Mouse (Mus musculus) spleen, postnatal 36 days (tissue): Measurements from ENCODE around the gene Hnrnpa1.
"Not testable (repeated sequence)": the region's sequence is repeated elsewhere in the genome, so short reads cannot be mapped to it uniquely, and the experiment has no call there.

Experiments
- DNase-seq, 2 experiments: peaks; one replicate each; pipeline ENCODE4 v3.0.0; 2022; ENCODE audit warnings: low spot score in 2 of 2, mixed read lengths in 1 of 2

The Hnrnpa1 gene

DNA sequence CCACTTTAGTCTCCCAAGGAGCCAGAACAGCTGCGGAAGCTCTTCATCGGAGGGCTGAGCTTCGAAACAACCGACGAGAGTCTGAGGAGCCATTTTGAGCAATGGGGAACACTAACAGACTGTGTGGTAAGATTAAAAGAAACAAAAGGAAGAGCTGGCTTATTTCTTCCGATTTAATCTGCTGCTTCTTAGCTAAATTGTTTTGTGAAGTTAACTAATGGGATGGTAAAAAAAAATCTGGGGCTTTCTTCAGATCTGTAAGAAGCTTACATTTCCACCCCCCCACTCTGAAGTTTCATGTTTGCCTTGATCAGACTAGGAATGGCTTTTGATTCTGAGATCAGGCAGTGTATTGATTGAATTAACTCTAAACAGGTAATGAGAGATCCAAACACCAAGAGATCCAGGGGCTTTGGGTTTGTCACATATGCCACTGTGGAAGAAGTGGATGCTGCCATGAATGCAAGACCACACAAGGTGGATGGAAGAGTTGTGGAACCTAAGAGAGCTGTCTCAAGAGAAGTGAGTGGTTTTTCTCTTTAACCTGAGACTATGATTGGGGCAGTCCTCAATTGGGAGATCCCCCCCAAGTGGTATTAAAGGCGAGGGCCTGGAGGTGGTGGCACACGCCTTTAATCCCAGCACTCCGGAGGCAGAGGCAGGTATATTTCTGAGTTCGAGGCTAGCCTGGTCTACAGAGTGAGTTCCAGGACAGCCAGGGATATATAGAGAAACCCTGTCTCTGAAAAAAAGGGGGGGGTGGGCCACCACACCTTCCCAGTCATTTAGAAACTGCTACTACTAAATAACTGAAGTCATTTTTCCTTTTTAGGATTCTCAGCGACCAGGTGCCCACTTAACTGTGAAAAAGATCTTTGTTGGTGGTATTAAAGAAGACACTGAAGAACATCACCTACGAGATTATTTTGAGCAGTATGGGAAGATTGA lies 1.1 kb downstream of the Hnrnpa1 start:
- not testable (repeated sequence) for DNase-seq

DNA sequence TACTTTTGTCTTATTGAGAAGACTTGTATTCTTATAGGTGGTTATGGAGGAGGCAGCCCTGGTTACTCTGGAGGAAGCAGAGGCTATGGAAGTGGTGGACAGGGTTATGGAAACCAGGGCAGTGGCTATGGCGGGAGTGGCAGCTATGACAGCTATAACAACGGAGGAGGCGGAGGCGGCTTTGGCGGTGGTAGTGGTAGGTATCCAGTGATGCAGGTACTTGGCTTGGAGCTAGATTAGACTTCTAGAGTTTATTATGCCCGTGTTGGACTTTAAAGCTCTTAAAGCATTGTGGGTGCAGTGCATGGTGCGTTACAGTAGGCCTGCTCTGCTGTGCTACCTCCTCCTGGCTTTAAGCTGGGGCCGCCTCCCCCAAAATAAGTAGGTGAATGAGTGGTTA lies 2.7 kb downstream of the Hnrnpa1 start:
- DNase-seq: no peak

DNA sequence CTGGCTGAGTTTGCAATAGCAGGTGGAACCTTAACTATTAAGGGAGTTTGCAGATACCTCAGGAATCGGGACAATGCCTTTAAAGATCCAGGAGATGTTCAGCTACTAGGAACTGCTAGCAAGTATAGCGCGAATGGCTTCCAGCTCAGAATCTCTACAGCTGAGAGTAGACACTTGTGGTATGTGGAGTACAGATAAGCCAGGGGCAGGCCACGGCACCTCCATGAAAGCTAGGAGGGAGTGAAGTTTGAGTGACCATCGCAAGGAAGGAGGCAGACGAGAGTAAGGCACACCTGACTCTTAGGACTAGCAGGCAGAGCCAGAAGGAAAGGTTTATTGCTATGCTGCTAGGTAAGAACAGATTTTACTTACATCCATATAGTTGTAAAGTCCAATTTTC lies 5.4 kb downstream of the Hnrnpa1 start:
- no peak for DNase-seq

DNA sequence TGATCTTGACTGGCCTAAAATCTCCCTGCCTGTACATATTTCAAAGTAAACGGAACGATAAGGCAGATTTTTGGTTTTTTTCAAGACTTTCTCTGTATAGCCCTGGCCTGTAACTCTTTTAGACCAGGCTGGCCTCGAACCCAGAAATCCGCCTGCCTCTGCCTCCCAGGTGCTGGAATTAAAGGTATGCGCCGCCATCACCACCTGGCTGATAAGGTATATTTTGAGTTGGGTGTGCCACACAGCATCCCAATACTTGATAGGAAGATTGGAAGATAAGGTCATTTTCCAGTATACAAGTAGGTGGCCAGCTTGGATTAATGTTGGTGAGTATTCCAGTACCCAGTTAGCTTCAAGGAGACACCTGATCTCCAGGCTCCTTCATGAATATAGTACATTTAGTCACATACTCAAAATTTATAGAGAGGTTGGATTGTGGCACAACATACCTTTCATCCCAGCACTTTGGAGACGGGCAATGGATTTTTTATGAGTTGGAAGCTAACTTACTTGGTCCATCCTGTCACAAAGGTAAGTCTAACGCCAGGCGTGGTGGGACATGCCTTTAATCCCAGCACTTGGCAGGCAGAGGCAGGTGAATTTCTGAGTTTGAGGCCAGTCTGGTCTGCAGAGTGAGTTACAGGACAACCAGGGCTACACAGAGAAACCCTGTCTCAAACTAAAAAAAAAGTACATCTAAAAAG lies 7.0 kb downstream of the Hnrnpa1 start:
- DNase-seq: no peak

GRCm38 (mm10) chr15:103247782-103248400 lies 7.7 kb downstream of the Hnrnpa1 start:
- DNase-seq: no peak

DNA sequence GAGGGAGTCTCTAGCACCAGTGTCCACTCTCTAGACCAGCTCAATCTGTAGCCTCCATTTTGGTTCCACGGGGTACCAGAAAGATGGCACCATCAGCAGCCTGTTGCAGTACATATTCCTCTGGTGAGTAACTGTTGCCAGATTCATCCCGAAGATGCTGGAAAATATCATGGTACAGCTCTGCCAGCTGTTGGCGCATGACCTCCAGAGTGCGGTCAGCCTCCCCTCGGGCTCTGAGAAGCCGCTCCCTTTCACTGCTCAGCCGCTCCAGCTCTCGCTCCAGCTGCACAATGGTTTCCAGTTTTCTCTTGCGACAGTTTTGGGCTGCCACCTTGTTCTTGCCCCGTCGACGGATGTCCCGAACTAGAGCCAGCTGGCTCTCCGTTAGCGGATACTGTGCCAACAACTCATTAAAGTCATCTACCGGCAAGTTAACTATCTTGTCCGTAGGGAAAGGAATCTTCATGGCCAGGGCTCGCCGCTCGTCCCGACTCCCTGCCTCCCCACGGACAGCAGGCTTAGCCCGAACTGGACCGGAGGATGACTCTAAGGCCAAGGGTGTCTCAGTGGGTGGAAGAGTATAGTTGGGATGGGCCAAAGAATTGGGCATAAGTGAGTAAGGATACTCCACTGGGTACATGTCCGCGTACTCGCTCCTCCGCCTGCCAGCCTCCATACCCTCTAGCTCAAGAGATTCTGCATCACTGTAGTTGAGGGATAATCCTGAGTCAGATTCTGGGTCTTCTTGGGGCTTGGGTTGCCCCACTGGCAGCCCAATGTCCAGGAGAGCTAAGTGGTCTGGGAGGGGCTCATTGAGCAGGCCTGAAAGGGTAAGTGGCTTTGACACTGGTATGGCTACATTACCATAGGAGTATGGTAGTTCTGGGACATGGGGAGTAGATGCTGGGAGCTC lies 8.4 kb downstream of the Hnrnpa1 start:
- DNase-seq: no peak

DNA sequence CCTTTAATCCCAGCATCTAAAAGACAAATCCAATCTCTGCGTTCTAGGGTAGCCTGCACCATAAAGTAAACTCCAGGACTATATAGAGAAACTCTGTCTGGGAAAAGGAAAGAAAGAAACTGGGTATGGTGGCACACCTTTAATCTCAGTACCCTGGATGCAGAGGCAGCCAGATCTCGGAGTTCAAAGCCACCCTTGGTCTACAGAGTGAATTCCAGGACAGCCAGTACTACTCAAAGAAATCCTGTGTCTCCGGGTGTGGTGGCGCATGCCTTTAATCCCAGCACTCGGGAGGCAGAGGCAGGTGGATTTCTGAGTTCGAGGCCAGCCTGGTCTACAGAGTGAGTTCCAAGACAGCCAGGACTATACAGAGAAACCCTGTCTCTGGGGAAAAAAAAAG lies 9.3 kb downstream of the Hnrnpa1 start:
- DNase-seq: not testable (repeated sequence)

GRCm38 (mm10) chr15:103250195-103250740 lies 10.0 kb downstream of the Hnrnpa1 start:
- peak; percentile 66 to 75 for DNase-seq

- DNase-seq: peak; percentile 73 to 84
These were observed 11.4 kb downstream of the Hnrnpa1 start for GRCm38 (mm10) chr15:103251595-103251994.

DNA sequence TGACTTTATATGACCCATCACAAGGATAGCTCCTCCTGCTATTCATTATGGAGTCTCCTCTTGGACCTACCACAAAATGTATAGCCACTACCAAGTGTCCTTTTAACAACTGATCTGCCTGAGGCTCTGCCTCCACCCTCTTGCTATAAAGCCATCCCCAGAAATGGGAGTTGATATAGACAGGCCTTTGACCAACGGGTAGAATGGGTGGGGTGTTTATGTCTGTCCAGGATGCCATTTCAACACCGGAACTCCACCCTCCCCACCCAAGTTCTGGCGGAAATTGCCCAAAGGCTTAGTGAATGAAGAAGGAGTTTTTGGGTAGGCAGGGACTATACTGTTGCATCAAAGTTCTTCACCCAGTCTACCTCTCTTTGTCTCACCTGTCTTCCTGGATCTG lies 12.4 kb downstream of the Hnrnpa1 start:
- peak; percentile 49 to 74 for DNase-seq

GRCm38 (mm10) chr15:103253352-103253751 lies 13.1 kb downstream of the Hnrnpa1 start:
- DNase-seq: no peak

GRCm38 (mm10) chr15:103255169-103255568 lies 14.9 kb downstream of the Hnrnpa1 start:
- peak; percentile 54 to 67 for DNase-seq

DNA sequence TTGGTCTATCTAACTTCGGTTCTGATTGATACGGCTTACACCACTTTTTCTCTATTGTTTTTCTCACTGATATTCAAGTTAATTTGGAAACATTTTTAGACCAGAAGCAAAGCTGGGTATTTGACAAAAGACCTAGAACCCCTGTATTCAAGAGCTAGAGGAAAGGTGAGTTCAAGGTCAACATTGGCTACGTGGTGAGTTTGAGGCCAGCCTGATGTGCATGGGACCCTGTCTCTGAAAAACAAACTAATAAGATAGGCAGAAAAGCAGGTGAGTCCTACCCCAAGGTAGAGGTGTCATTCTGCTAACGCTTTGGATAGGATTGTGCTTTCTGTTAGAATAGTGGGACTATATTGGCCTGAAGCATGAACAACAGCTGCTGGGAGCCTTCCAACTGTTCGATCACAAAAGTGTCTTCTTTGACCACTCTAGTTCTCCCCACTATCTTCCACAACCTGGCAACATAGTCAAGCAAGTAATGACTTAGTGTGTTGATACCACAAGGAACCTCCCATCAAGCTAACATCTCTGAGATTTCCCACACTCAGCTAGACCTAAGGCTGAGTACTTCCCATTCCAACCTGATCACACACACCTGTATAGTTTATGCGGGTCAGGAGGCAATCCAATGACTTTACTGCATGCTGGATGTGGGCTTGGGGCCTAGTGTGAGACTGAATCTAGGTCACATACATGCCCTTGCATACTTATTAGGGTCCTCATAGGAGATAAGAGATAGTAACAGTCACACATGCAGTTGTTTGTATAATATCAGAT lies 16.2 kb downstream of the Hnrnpa1 start:
- no peak for DNase-seq

GRCm38 (mm10) chr15:103257790-103258728 lies 17.8 kb downstream of the Hnrnpa1 start, which contains the start of gene Nfe2:
Nfe2 (minus strand) TSS chr15:103258403.
- peak; percentile 84 to 92 for DNase-seq

GRCm38 (mm10) chr15:103259162-103259561 lies 18.9 kb downstream of the Hnrnpa1 start:
- DNase-seq: no peak

GRCm38 (mm10) chr15:103259989-103260388 lies 19.8 kb downstream of the Hnrnpa1 start:
- DNase-seq: peak in 1 of 2 experiments; percentile 54

GRCm38 (mm10) chr15:103264794-103265193 lies 24.6 kb downstream of the Hnrnpa1 start:
- no peak for DNase-seq

DNA sequence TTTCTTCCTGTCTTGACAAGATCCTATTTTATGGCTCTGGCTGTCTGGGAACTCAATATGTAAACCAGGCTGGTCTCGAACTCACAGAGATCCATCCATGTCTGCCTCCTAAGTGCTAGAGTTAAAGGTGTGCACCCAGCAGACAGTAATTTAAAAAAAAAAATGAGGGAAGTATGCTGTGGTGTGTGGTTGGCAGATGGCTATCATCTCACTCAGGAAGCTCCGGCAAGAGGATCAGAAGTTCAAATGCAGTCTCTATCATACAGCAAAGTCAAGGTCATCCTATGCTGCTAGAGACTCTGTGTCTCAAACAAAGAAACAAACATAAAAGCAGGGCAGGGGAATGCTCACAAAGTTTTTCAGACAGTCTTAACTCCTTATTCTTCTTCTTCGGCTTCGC lies 28.7 kb downstream of the Hnrnpa1 start:
- no peak for DNase-seq
